Mouse (Mus musculus): ENCODE results near the gene Cyp27a1.

The Cyp27a1 gene

GRCm38 (mm10) chr1:74718113-74718512 is 4.7 kb downstream of the Cyp27a1 start:
- no peak for DNase-seq (ENCODE audit: low read depth, low spot score)

- DNase-seq (ENCODE audit: low read depth, low spot score), result no peak
These were observed 5.9 kb downstream of the Cyp27a1 start for GRCm38 (mm10) chr1:74719281-74719680.

GRCm38 (mm10) chr1:74721657-74722056 is 8.3 kb downstream of the Cyp27a1 start:
- DNase-seq (ENCODE audit: low read depth, low spot score), result no peak

GRCm38 (mm10) chr1:74723748-74724147 is 10.4 kb downstream of the Cyp27a1 start:
- DNase-seq (ENCODE audit: low read depth, low spot score), result no peak

- peak; percentile 82 for DNase-seq (ENCODE audit: low read depth, low spot score)
These were observed 12.7 kb downstream of the Cyp27a1 start for GRCm38 (mm10) chr1:74726114-74726513.

- no peak for DNase-seq (ENCODE audit: low read depth, low spot score)
These were observed 13.3 kb downstream of the Cyp27a1 start for GRCm38 (mm10) chr1:74726674-74727073.

- DNase-seq (ENCODE audit: low read depth, low spot score), result peak; percentile 90
These were observed 15.1 kb downstream of the Cyp27a1 start for GRCm38 (mm10) chr1:74728446-74728845.

GRCm38 (mm10) chr1:74736977-74737376 is 23.6 kb downstream of the Cyp27a1 start:
- DNase-seq (ENCODE audit: low read depth, low spot score), result no peak

GRCm38 (mm10) chr1:74737500-74737899 is 24.1 kb downstream of the Cyp27a1 start:
- peak; percentile 71 for DNase-seq (ENCODE audit: low read depth, low spot score)

GRCm38 (mm10) chr1:74740846-74741245 is 27.5 kb downstream of the Cyp27a1 start:
- peak; percentile 79 for DNase-seq (ENCODE audit: low read depth, low spot score)

- peak; percentile 90 for DNase-seq (ENCODE audit: low read depth, low spot score)
These were observed 34.0 kb downstream of the Cyp27a1 start for GRCm38 (mm10) chr1:74747335-74747734.

GRCm38 (mm10) chr1:74748643-74749271 is 35.4 kb downstream of the Cyp27a1 start, which contains the start of gene Prkag3:
Gene Prkag3, minus strand, starts transcription at chr1:74749221.
- peak; percentile 92 for DNase-seq (ENCODE audit: low read depth, low spot score)

- peak; percentile 85 for DNase-seq (ENCODE audit: low read depth, low spot score)
These were observed 35.9 kb downstream of the Cyp27a1 start for GRCm38 (mm10) chr1:74749301-74749700.

- DNase-seq (ENCODE audit: low read depth, low spot score), result no peak
These were observed 37.3 kb downstream of the Cyp27a1 start for GRCm38 (mm10) chr1:74750683-74751082.

- no peak for DNase-seq (ENCODE audit: low read depth, low spot score)
These were observed 38.8 kb downstream of the Cyp27a1 start for GRCm38 (mm10) chr1:74752150-74752549.

- DNase-seq (ENCODE audit: low read depth, low spot score), result no peak
These were observed 39.5 kb downstream of the Cyp27a1 start for GRCm38 (mm10) chr1:74752833-74753232.

GRCm38 (mm10) chr1:74753266-74753974 is 40.0 kb downstream of the Cyp27a1 start:
- DNase-seq (ENCODE audit: low read depth, low spot score), result no peak

GRCm38 (mm10) chr1:74754175-74754785 is 40.9 kb downstream of the Cyp27a1 start:
- peak; percentile 93 for DNase-seq (ENCODE audit: low read depth, low spot score)

GRCm38 (mm10) chr1:74759773-74760172 is 46.4 kb downstream of the Cyp27a1 start:
- no peak for DNase-seq (ENCODE audit: low read depth, low spot score)

GRCm38 (mm10) chr1:74763081-74763480 is 49.7 kb downstream of the Cyp27a1 start:
- peak; percentile 75 for DNase-seq (ENCODE audit: low read depth, low spot score)

GRCm38 (mm10) chr1:74770727-74771466 is 57.5 kb downstream of the Cyp27a1 start:
- DNase-seq (ENCODE audit: low read depth, low spot score), result no peak

- DNase-seq (ENCODE audit: low read depth, low spot score), result no peak
These were observed 58.1 kb downstream of the Cyp27a1 start for GRCm38 (mm10) chr1:74771467-74771844.

GRCm38 (mm10) chr1:74771845-74771930 is 58.3 kb downstream of the Cyp27a1 start, which contains the start of gene Wnt6:
Gene Wnt6, plus strand, starts transcription at chr1:74771892.
- DNase-seq (ENCODE audit: low read depth, low spot score), result no peak
